Mouse (Mus musculus) 3T3-L1 (cell line): ENCODE measurements around the gene Erg.

Experiments
- DNase-seq: peaks from one replicate; pipeline ENCODE4 v3.0.0-alpha.2; 2015; ENCODE audit warnings: low read depth, low spot score

The Erg gene

GRCm38 (mm10) chr16:95585541-95586310, 667 bp downstream of the Erg start:
- DNase-seq, result no peak

GRCm38 (mm10) chr16:95584751-95585528, 1.5 kb downstream of the Erg start:
- no peak for DNase-seq

- DNase-seq, result no peak
Observed at GRCm38 (mm10) chr16:95579289-95579688, 7.1 kb downstream of the Erg start.

GRCm38 (mm10) chr16:95573163-95573562, 13.2 kb downstream of the Erg start:
- peak; percentile 22 for DNase-seq

- DNase-seq, result peak; percentile 58
Observed at GRCm38 (mm10) chr16:95570616-95571015, 15.8 kb downstream of the Erg start.

- DNase-seq, result no peak
Observed at GRCm38 (mm10) chr16:95556834-95557233, 29.6 kb downstream of the Erg start.

GRCm38 (mm10) chr16:95553136-95553535, 33.3 kb downstream of the Erg start:
- no peak for DNase-seq

GRCm38 (mm10) chr16:95552495-95552894, 33.9 kb downstream of the Erg start:
- no peak for DNase-seq

GRCm38 (mm10) chr16:95550496-95550895, 35.9 kb downstream of the Erg start:
- no peak for DNase-seq

GRCm38 (mm10) chr16:95544753-95545152, 41.6 kb downstream of the Erg start:
- DNase-seq, result no peak

GRCm38 (mm10) chr16:95543471-95543870, 42.9 kb downstream of the Erg start:
- DNase-seq, result no peak

GRCm38 (mm10) chr16:95535151-95535550, 51.2 kb downstream of the Erg start:
- no peak for DNase-seq

- no peak for DNase-seq
Observed at GRCm38 (mm10) chr16:95532387-95533077, 53.9 kb downstream of the Erg start.

GRCm38 (mm10) chr16:95527561-95527960, 58.8 kb downstream of the Erg start:
- DNase-seq, result no peak

- DNase-seq, result no peak
Observed at GRCm38 (mm10) chr16:95519520-95519919, 66.9 kb downstream of the Erg start.

GRCm38 (mm10) chr16:95506051-95506450, 80.3 kb downstream of the Erg start:
- DNase-seq, result no peak

GRCm38 (mm10) chr16:95496582-95497300, 89.7 kb downstream of the Erg start:
- no peak for DNase-seq

GRCm38 (mm10) chr16:95494108-95494507, 92.3 kb downstream of the Erg start:
- peak; percentile 7 for DNase-seq

GRCm38 (mm10) chr16:95493336-95493735, 93.1 kb downstream of the Erg start:
- DNase-seq, result no peak

GRCm38 (mm10) chr16:95492146-95492545, 94.2 kb downstream of the Erg start:
- no peak for DNase-seq

- no peak for DNase-seq
Observed at GRCm38 (mm10) chr16:95490386-95490785, 96.0 kb downstream of the Erg start.
